Mouse (Mus musculus) cortical plate, adult 2 months (tissue): ENCODE data around the gene Cpb2. TPM values are rescaled to one million over a fixed set of nuclear protein-coding genes. Genes with fewer than 3 reads are reported as not detected.

ENCODE experiments used
- H3K27ac ChIP-seq: fragments of 200-500 bp; 2 replicates; pipeline ENCODE4 v1.5.1; 2012; ENCODE audit warnings: low read length, control low read depth, inconsistent platforms; ENCODE audit not compliant: insufficient read depth
- H3K4me1 ChIP-seq: fragments of 200-500 bp; 2 replicates; pipeline ENCODE4 v1.6.1; 2011; ENCODE audit warnings: low read length; ENCODE audit not compliant: control insufficient read depth, insufficient read depth
- H3K4me3 ChIP-seq: fragments of 200-500 bp; 2 replicates; pipeline ENCODE4 v1.5.1; 2011; ENCODE audit warnings: mild to moderate bottlenecking, low read length, control low read depth; ENCODE audit not compliant: insufficient read depth
- CTCF ChIP-seq: fragments of 200-500 bp; IDR thresholded peaks from 2 replicates; pipeline ENCODE4 v1.5.1; 2011; ENCODE audit warnings: mild to moderate bottlenecking, control low read depth, low read length; ENCODE audit not compliant: insufficient read depth; ENCODE audit errors: extremely low read depth
- POLR2A ChIP-seq: fragments of 200-500 bp; IDR thresholded peaks from 2 replicates; pipeline ENCODE4 v1.6.1; 2011; ENCODE audit warnings: mild to moderate bottlenecking, low read length, control low read depth; ENCODE audit not compliant: insufficient read depth; ENCODE audit errors: extremely low read depth
- polyA plus RNA-seq: library from polyadenylated mRNA; depleted of rRNA; stranded (reverse); fragments of >200 nt; gene quantifications from 2 replicates; pipeline ENCODE4 v1.2.3, GENCODE M21; 2012; rRNA removed

The Cpb2 gene
- polyA plus RNA-seq, 1 experiment, result not detected

GRCm38 (mm10) chr14:75301081-75301480, 59.0 kb downstream of the Cpb2 start:
- TF ChIP-seq CTCF, result no peak
- no peak for TF ChIP-seq POLR2A
- Histone ChIP-seq H3K27ac (no peak overlapping the region), H3K4me1 (no peaks in the 10 kb centered on the region), H3K4me3 (no peak overlapping the region)

- no peak for TF ChIP-seq POLR2A
- TF ChIP-seq CTCF, result no peak
- Histone ChIP-seq H3K4me3 (no peak overlapping the region), H3K4me1 (no peaks in the 10 kb centered on the region; the same call in 1 of the 2 replicates), H3K27ac (no peak overlapping the region)
Measured at GRCm38 (mm10) chr14:75303807-75304206, 61.7 kb downstream of the Cpb2 start.

GRCm38 (mm10) chr14:75307855-75308254, 65.8 kb downstream of the Cpb2 start:
- Histone ChIP-seq H3K4me3 (no peak overlapping the region), H3K27ac (no peak overlapping the region), H3K4me1 (no peaks in the 10 kb centered on the region; the same call in 1 of the 2 replicates)
- TF ChIP-seq CTCF (no peak), POLR2A (no peak)

- Histone ChIP-seq H3K27ac (no peak overlapping the region), H3K4me1 (no peaks in the 10 kb centered on the region; the same call in 1 of the 2 replicates), H3K4me3 (no peak overlapping the region)
- TF ChIP-seq CTCF (peak; percentile 29), POLR2A (no peak)
Measured at GRCm38 (mm10) chr14:75309336-75309992, 67.4 kb downstream of the Cpb2 start.

GRCm38 (mm10) chr14:75314484-75314883, 72.4 kb downstream of the Cpb2 start:
- no peak overlapping the region for H3K4me3 ChIP-seq
- no peak for TF ChIP-seq CTCF
- no peak for TF ChIP-seq POLR2A
- no peak overlapping the region for H3K27ac ChIP-seq
- H3K4me1 ChIP-seq, result no peaks in the 10 kb centered on the region

- no peak overlapping the region for H3K27ac ChIP-seq
- H3K4me1 ChIP-seq, result no peaks in the 10 kb centered on the region
- no peak overlapping the region for H3K4me3 ChIP-seq
- TF ChIP-seq POLR2A, result no peak
- TF ChIP-seq CTCF, result no peak
Measured at GRCm38 (mm10) chr14:75318736-75319135, 76.6 kb downstream of the Cpb2 start.

- no peaks in the 10 kb centered on the region for H3K4me1 ChIP-seq
- H3K4me3 ChIP-seq, result no peak overlapping the region
- no peak overlapping the region for H3K27ac ChIP-seq
- TF ChIP-seq POLR2A, result no peak
- TF ChIP-seq CTCF, result no peak
Measured at GRCm38 (mm10) chr14:75320269-75320668, 78.2 kb downstream of the Cpb2 start.

GRCm38 (mm10) chr14:75323354-75323753, 81.3 kb downstream of the Cpb2 start:
- H3K4me1 ChIP-seq, result no peaks in the 10 kb centered on the region
- H3K4me3 ChIP-seq, result no peak overlapping the region
- TF ChIP-seq CTCF (no peak), POLR2A (no peak)

GRCm38 (mm10) chr14:75328062-75328461, 86.0 kb downstream of the Cpb2 start:
- Histone ChIP-seq H3K4me3 (no peak overlapping the region), H3K27ac (no peak overlapping the region), H3K4me1 (no peaks in the 10 kb centered on the region)
- TF ChIP-seq CTCF (no peak), POLR2A (no peak)

More at GRCm38 (mm10) chr14:75323354-75323753, 81.3 kb downstream of the Cpb2 start:
- no peak overlapping the region for H3K27ac ChIP-seq

GRCm38 (mm10) chr14:75330621-75331020, 88.5 kb downstream of the Cpb2 start:
- Histone ChIP-seq H3K4me1 (no peaks in the 10 kb centered on the region), H3K27ac (no peak overlapping the region), H3K4me3 (no peak overlapping the region)
- TF ChIP-seq POLR2A (no peak), CTCF (peak; percentile 30)

Other genes starting within 250 kb of the Cpb2 start
- 1.6 and 1.9 TPM in 2 replicates for gene Rubcnl, start 226.3 kb upstream of the Cpb2 start, polyA plus RNA-seq
- gene Lrrc63, start 111.4 kb upstream of the Cpb2 start, polyA plus RNA-seq, result 0.04 TPM in 2 replicates
- gene Lcp1, start 111.2 kb upstream of the Cpb2 start, polyA plus RNA-seq, result 4.9 and 5.5 TPM in 2 replicates
- gene Zc3h13, start 42.1 kb downstream of the Cpb2 start, polyA plus RNA-seq, result 32.1 and 33.3 TPM in 2 replicates
- gene Siah3, start 213.7 kb downstream of the Cpb2 start, polyA plus RNA-seq, result 3.5 and 4.1 TPM in 2 replicates